Mouse (Mus musculus): Measurements from ENCODE around the gene Tet2. TPM values are rescaled to one million over a fixed set of nuclear protein-coding genes. Genes with fewer than 3 reads are reported as not detected.

The Tet2 gene
- polyA plus RNA-seq, 1 experiment from 2014 or later, result 15.4 TPM

DNA sequence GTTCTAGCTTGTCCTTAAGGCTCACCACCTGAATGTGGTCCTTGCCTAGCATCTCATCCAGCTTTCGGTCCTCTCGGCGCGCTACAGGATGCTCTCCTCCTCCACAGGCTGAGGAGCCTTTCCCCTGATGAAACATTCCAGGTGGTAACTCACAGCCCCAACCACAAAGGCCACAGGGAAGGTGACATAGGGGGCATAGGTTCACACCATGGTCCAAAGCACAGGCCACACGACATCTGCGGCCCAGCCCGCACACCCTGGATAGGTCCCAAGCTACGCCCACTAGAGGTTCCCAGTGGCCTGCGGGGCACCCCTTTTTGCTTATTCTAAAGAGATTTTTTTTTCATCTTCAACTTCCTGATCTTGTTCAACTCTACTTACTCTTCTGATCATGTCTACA is 34.7 kb upstream of the Tet2 start:
- no peak overlapping the region for H3K9ac ChIP-seq (ENCODE audit: low read depth, low read length)
- WGBS, result 92% methylated on average over 9 of the region's 9 CpGs
- H3K4me2 ChIP-seq (ENCODE audit: low read depth, low read length), result no peak overlapping the region
- H3K4me3 ChIP-seq (ENCODE audit: low read depth, low read length), result no peak overlapping the region
- H3K27me3 ChIP-seq (replicated peaks; ENCODE audit: control insufficient read depth, insufficient read depth, low read length), result no peaks in the 10 kb centered on the region
- no peaks in the 10 kb centered on the region for H3K36me3 ChIP-seq (ENCODE audit: control insufficient read depth, insufficient read depth, low read length)
- H3K4me1 ChIP-seq (ENCODE audit: control insufficient read depth, insufficient read depth, low read length), result 0 out of 2 replicates have a peak, but pooled peaks cover 2% of the 10 kb centered on the region
- H3K27ac ChIP-seq (replicated peaks; ENCODE audit: low read depth, low read length), result no peak overlapping the region
- DNase-seq (ENCODE audit: low spot score), result no peak
- H3K9me3 ChIP-seq (ENCODE audit: control insufficient read depth, low read length), result no peaks in the 10 kb centered on the region
- ATAC-seq (ENCODE audit: low read depth), result no peak

DNA sequence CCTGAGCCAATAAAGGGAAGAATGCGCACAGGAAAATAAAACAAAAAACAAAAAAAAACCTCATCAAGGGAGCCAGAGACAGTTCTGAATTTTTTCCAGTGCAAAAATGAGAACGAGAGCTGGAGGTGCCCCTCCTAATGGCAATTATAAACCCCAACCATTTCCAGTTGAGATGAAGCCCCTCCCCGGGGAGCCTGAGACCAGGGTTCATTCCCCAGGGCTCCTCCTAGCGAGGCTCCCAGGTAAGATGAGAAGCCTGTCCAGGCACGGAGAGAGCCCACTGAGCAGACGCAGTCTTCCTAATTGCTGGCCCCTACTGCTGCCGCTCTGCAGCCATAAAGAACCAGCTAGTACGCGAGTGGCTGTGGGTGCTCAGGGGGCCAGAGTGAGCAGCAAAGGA is 34.2 kb upstream of the Tet2 start:
- H3K9me3 ChIP-seq (ENCODE audit: control insufficient read depth, low read length), result no peaks in the 10 kb centered on the region
- 23% methylated on average over 9 of the region's 9 CpGs for WGBS
- peak; percentile 50; the same call in 1 of the 2 replicates for ATAC-seq (ENCODE audit: low read depth)
- no peak overlapping the region for H3K4me2 ChIP-seq (ENCODE audit: low read depth, low read length)
- H3K27ac ChIP-seq (replicated peaks; ENCODE audit: low read depth, low read length), result no peak overlapping the region
- no peak overlapping the region for H3K4me3 ChIP-seq (ENCODE audit: low read depth, low read length)
- DNase-seq (ENCODE audit: low spot score), result peak; percentile 35
- H3K27me3 ChIP-seq (replicated peaks; ENCODE audit: control insufficient read depth, insufficient read depth, low read length), result no peaks in the 10 kb centered on the region
- no peak overlapping the region for H3K9ac ChIP-seq (ENCODE audit: low read depth, low read length)
- H3K36me3 ChIP-seq (ENCODE audit: control insufficient read depth, insufficient read depth, low read length), result no peaks in the 10 kb centered on the region
- H3K4me1 ChIP-seq (ENCODE audit: control insufficient read depth, insufficient read depth, low read length), result 0 out of 2 replicates have a peak, but pooled peaks cover 2% of the 10 kb centered on the region

DNA sequence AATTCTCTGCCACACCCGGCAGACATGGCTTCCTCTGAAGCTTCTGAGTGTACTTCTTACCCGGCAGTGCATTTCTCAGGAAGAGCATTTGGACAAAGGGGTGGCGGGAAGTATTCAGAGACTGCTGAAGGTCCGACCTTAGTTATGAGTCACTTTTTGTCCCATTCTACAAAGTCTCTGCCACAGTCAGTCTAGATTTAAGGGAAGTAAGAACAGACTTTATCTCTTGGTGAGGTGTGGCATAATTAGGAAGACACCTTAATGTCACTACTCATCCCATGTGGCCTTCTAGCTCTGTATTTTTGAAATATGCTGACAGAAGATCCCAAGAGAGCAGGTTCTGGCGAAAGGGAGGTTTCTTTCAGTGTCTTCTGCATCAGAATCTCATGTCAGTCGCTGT is 30.0 kb upstream of the Tet2 start:
- no peak for ATAC-seq (ENCODE audit: low read depth)
- Histone ChIP-seq H3K9me3 (ENCODE audit: control insufficient read depth, low read length) (no peaks in the 10 kb centered on the region), H3K36me3 (ENCODE audit: control insufficient read depth, insufficient read depth, low read length) (no peaks in the 10 kb centered on the region), H3K27ac (replicated peaks; ENCODE audit: low read depth, low read length) (no peak overlapping the region), H3K4me3 (ENCODE audit: low read depth, low read length) (no peak overlapping the region), H3K4me2 (ENCODE audit: low read depth, low read length) (no peak overlapping the region), H3K27me3 (replicated peaks; ENCODE audit: control insufficient read depth, insufficient read depth, low read length) (no peaks in the 10 kb centered on the region), H3K9ac (ENCODE audit: low read depth, low read length) (no peak overlapping the region), H3K4me1 (ENCODE audit: control insufficient read depth, insufficient read depth, low read length) (0 out of 2 replicates have a peak, but pooled peaks cover 2% of the 10 kb centered on the region)
- WGBS, result 71% methylated on average over 6 of the region's 6 CpGs
- no peak for DNase-seq (ENCODE audit: low spot score)

GRCm38 (mm10) chr3:133571961-133572360 is 27.0 kb upstream of the Tet2 start:
- H3K36me3 ChIP-seq (ENCODE audit: control insufficient read depth, insufficient read depth, low read length), result no peaks in the 10 kb centered on the region
- H3K4me2 ChIP-seq (ENCODE audit: low read depth, low read length), result no peak overlapping the region
- H3K27ac ChIP-seq (replicated peaks; ENCODE audit: low read depth, low read length), result no peak overlapping the region
- ATAC-seq (ENCODE audit: low read depth) (no peak), DNase-seq (ENCODE audit: low spot score) (no peak)
- H3K9me3 ChIP-seq (ENCODE audit: control insufficient read depth, low read length), result no peaks in the 10 kb centered on the region
- 75% methylated on average over 5 of the region's 5 CpGs for WGBS
- no peak overlapping the region for H3K4me3 ChIP-seq (ENCODE audit: low read depth, low read length)
- H3K9ac ChIP-seq (ENCODE audit: low read depth, low read length), result no peak overlapping the region
- H3K27me3 ChIP-seq (replicated peaks; ENCODE audit: control insufficient read depth, insufficient read depth, low read length), result no peaks in the 10 kb centered on the region
- no peaks in the 10 kb centered on the region for H3K4me1 ChIP-seq (ENCODE audit: control insufficient read depth, insufficient read depth, low read length)

DNA sequence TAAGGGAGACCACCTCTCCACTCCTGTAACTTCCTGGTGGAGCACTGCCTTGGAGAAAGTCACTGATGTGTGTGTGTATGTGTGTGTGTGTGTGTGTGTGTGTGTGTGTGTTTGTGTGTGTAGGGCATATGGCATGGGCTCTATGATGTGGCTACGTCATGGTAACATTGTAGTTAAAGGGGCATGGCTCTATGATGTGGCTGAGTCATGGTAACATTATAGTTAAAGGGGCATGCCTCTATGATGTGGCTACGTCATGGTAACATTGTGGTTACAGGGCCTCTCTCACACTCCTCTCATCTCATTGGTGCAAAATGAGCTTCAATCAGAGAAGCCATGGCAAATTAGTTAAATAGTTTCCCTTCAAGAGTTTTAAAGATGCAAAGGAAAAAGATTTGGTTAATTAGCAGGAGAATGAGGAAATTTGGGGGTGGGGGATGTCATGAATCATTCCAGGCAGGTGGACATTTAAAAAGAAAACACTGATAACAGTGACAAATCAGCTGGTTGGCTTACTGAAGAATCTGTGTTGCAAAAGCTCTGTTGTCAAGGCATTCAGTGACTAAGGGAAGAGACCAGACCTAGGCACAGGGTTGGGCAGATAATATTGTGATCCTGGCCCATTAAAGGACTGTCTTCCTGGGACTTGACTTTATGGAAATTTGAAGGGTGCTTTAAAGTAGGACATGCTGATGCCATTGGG is 18.7 kb upstream of the Tet2 start:
- no peak overlapping the region for H3K27ac ChIP-seq (replicated peaks; ENCODE audit: low read depth, low read length)
- H3K4me2 ChIP-seq (ENCODE audit: low read depth, low read length), result no peak overlapping the region
- no peaks in the 10 kb centered on the region for H3K4me1 ChIP-seq (ENCODE audit: control insufficient read depth, insufficient read depth, low read length)
- H3K9ac ChIP-seq (ENCODE audit: low read depth, low read length), result no peak overlapping the region
- ATAC-seq (ENCODE audit: low read depth), result no peak
- H3K27me3 ChIP-seq (replicated peaks; ENCODE audit: control insufficient read depth, insufficient read depth, low read length), result no peaks in the 10 kb centered on the region
- no peaks in the 10 kb centered on the region for H3K9me3 ChIP-seq (ENCODE audit: control insufficient read depth, low read length)
- DNase-seq (ENCODE audit: low spot score), result no peak
- no peak overlapping the region for H3K4me3 ChIP-seq (ENCODE audit: low read depth, low read length)
- WGBS, result 68% methylated on average over 2 of the region's 2 CpGs
- no peaks in the 10 kb centered on the region for H3K36me3 ChIP-seq (ENCODE audit: control insufficient read depth, insufficient read depth, low read length)

- no peak overlapping the region for H3K4me2 ChIP-seq (ENCODE audit: low read depth, low read length)
- no peaks in the 10 kb centered on the region for H3K9me3 ChIP-seq (ENCODE audit: control insufficient read depth, low read length)
- H3K27ac ChIP-seq (replicated peaks; ENCODE audit: low read depth, low read length), result no peak overlapping the region
- no peaks in the 10 kb centered on the region for H3K36me3 ChIP-seq (ENCODE audit: control insufficient read depth, insufficient read depth, low read length)
- no peak overlapping the region for H3K4me3 ChIP-seq (ENCODE audit: low read depth, low read length)
- no peaks in the 10 kb centered on the region for H3K27me3 ChIP-seq (replicated peaks; ENCODE audit: control insufficient read depth, insufficient read depth, low read length)
- 89% methylated on average over 6 of the region's 6 CpGs for WGBS
- ATAC-seq (ENCODE audit: low read depth) (peak; percentile 55; the same call in 1 of the 2 replicates), DNase-seq (ENCODE audit: low spot score) (no peak)
- H3K4me1 ChIP-seq (ENCODE audit: control insufficient read depth, insufficient read depth, low read length), result no peaks in the 10 kb centered on the region
- H3K9ac ChIP-seq (ENCODE audit: low read depth, low read length), result no peak overlapping the region
Observed at GRCm38 (mm10) chr3:133559413-133560114, 14.6 kb upstream of the Tet2 start.

GRCm38 (mm10) chr3:133557602-133558001 is 12.7 kb upstream of the Tet2 start:
- no peaks in the 10 kb centered on the region for H3K36me3 ChIP-seq (ENCODE audit: control insufficient read depth, insufficient read depth, low read length)
- 63% methylated on average over 6 of the region's 6 CpGs for WGBS
- H3K4me2 ChIP-seq (ENCODE audit: low read depth, low read length), result no peak overlapping the region
- H3K27me3 ChIP-seq (replicated peaks; ENCODE audit: control insufficient read depth, insufficient read depth, low read length), result no peaks in the 10 kb centered on the region
- no peaks in the 10 kb centered on the region for H3K9me3 ChIP-seq (ENCODE audit: control insufficient read depth, low read length)
- no peak overlapping the region for H3K9ac ChIP-seq (ENCODE audit: low read depth, low read length)
- ATAC-seq (ENCODE audit: low read depth), result no peak
- no peaks in the 10 kb centered on the region for H3K4me1 ChIP-seq (ENCODE audit: control insufficient read depth, insufficient read depth, low read length)
- no peak overlapping the region for H3K4me3 ChIP-seq (ENCODE audit: low read depth, low read length)
- no peak overlapping the region for H3K27ac ChIP-seq (replicated peaks; ENCODE audit: low read depth, low read length)
- DNase-seq (ENCODE audit: low spot score), result no peak

GRCm38 (mm10) chr3:133557154-133557553 is 12.2 kb upstream of the Tet2 start:
- Histone ChIP-seq H3K9me3 (ENCODE audit: control insufficient read depth, low read length) (no peaks in the 10 kb centered on the region), H3K4me2 (ENCODE audit: low read depth, low read length) (no peak overlapping the region), H3K9ac (ENCODE audit: low read depth, low read length) (no peak overlapping the region), H3K36me3 (ENCODE audit: control insufficient read depth, insufficient read depth, low read length) (no peaks in the 10 kb centered on the region), H3K27me3 (replicated peaks; ENCODE audit: control insufficient read depth, insufficient read depth, low read length) (no peaks in the 10 kb centered on the region), H3K4me3 (ENCODE audit: low read depth, low read length) (no peak overlapping the region), H3K27ac (replicated peaks; ENCODE audit: low read depth, low read length) (no peak overlapping the region), H3K4me1 (ENCODE audit: control insufficient read depth, insufficient read depth, low read length) (no peaks in the 10 kb centered on the region)
- WGBS, result 76% methylated on average over 7 of the region's 7 CpGs
- no peak for ATAC-seq (ENCODE audit: low read depth)
- DNase-seq (ENCODE audit: low spot score), result no peak

DNA sequence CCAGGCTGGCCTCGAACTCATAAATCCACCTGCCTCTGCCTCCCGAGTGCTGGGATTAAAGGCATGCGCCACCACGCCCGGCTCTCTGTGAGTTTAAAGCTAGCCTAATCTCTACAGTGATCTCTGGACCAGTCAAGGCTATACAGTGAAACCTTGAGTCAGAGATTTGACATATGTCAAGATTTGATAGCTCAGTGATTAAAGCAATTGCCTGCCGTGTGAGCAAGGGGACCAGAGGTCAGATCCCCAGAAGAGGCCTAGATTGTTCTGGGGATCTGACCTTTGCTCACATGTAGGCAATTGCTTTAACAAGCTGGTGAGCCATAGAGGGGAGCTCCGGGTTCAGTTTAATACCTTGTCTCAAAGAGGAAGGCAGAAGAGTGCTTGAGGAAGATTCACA is 10.4 kb upstream of the Tet2 start:
- ATAC-seq (ENCODE audit: low read depth), result no peak
- Histone ChIP-seq H3K9ac (ENCODE audit: low read depth, low read length) (no peak overlapping the region), H3K4me2 (ENCODE audit: low read depth, low read length) (no peak overlapping the region), H3K27me3 (replicated peaks; ENCODE audit: control insufficient read depth, insufficient read depth, low read length) (no peaks in the 10 kb centered on the region), H3K9me3 (ENCODE audit: control insufficient read depth, low read length) (no peaks in the 10 kb centered on the region), H3K36me3 (ENCODE audit: control insufficient read depth, insufficient read depth, low read length) (no peaks in the 10 kb centered on the region), H3K27ac (replicated peaks; ENCODE audit: low read depth, low read length) (no peak overlapping the region), H3K4me3 (ENCODE audit: low read depth, low read length) (no peak overlapping the region), H3K4me1 (ENCODE audit: control insufficient read depth, insufficient read depth, low read length) (no peaks in the 10 kb centered on the region)
- WGBS, result 61% methylated on average over 7 of the region's 7 CpGs
- DNase-seq (ENCODE audit: low spot score), result no peak
